Mouse (Mus musculus): ENCODE measurements around the gene Gm3625.
A peak's percentile ranks its signal among the peaks of the same experiment; 100 is the strongest.

Gene Gm3625

GRCm38 (mm10) chr12:4592541-4593165, at the start of gene Gm3625, which contains the start of gene Itsn2:
Gm3625 (minus strand) TSS chr12:4592927.
Itsn2 (plus strand) TSS chr12:4592638.
- DNase-seq (ENCODE audit: low spot score), result peak; percentile 54

- no peak for DNase-seq (ENCODE audit: low spot score)
Measured at GRCm38 (mm10) chr12:4640737-4641136, 48.0 kb upstream of the Gm3625 start.

GRCm38 (mm10) chr12:4638438-4638837, 45.7 kb upstream of the Gm3625 start:
- DNase-seq (ENCODE audit: low spot score), result no peak

- no peak for DNase-seq (ENCODE audit: low spot score)
Measured at GRCm38 (mm10) chr12:4632957-4633356, 40.2 kb upstream of the Gm3625 start.

- no peak for DNase-seq (ENCODE audit: low spot score)
Measured at GRCm38 (mm10) chr12:4624201-4624600, 31.5 kb upstream of the Gm3625 start.

GRCm38 (mm10) chr12:4614722-4615121, 22.0 kb upstream of the Gm3625 start:
- no peak for DNase-seq (ENCODE audit: low spot score)

GRCm38 (mm10) chr12:4606625-4607024, 13.9 kb upstream of the Gm3625 start:
- DNase-seq (ENCODE audit: low spot score), result no peak

- DNase-seq (ENCODE audit: low spot score), result no peak
Measured at GRCm38 (mm10) chr12:4599713-4600112, 7.0 kb upstream of the Gm3625 start.

GRCm38 (mm10) chr12:4598666-4599428, 6.1 kb upstream of the Gm3625 start:
- no peak for DNase-seq (ENCODE audit: low spot score)

- no peak for DNase-seq (ENCODE audit: low spot score)
Measured at GRCm38 (mm10) chr12:4595055-4595454, 2.3 kb upstream of the Gm3625 start.

GRCm38 (mm10) chr12:4593930-4594391, 1.2 kb upstream of the Gm3625 start:
- DNase-seq (ENCODE audit: low spot score), result no peak

- DNase-seq (ENCODE audit: low spot score), result peak; percentile 24
Measured at GRCm38 (mm10) chr12:4593166-4593929, 621 bp upstream of the Gm3625 start.

GRCm38 (mm10) chr12:4592025-4592424, 702 bp downstream of the Gm3625 start:
- no peak for DNase-seq (ENCODE audit: low spot score)

GRCm38 (mm10) chr12:4588603-4589002, 4.1 kb downstream of the Gm3625 start:
- DNase-seq (ENCODE audit: low spot score), result peak; percentile 27

GRCm38 (mm10) chr12:4587846-4588245, 4.9 kb downstream of the Gm3625 start:
- DNase-seq (ENCODE audit: low spot score), result no peak

GRCm38 (mm10) chr12:4582326-4582725, 10.4 kb downstream of the Gm3625 start:
- no peak for DNase-seq (ENCODE audit: low spot score)

GRCm38 (mm10) chr12:4574065-4574464, 18.7 kb downstream of the Gm3625 start:
- DNase-seq (ENCODE audit: low spot score), result no peak

GRCm38 (mm10) chr12:4571864-4572263, 20.9 kb downstream of the Gm3625 start:
- peak; percentile 37 for DNase-seq (ENCODE audit: low spot score)

GRCm38 (mm10) chr12:4558475-4559279, 34.0 kb downstream of the Gm3625 start:
- no peak for DNase-seq (ENCODE audit: low spot score)

- no peak for DNase-seq (ENCODE audit: low spot score)
Measured at GRCm38 (mm10) chr12:4558013-4558412, 34.7 kb downstream of the Gm3625 start.

- DNase-seq (ENCODE audit: low spot score), result no peak
Measured at GRCm38 (mm10) chr12:4557436-4557835, 35.3 kb downstream of the Gm3625 start.

- no peak for DNase-seq (ENCODE audit: low spot score)
Measured at GRCm38 (mm10) chr12:4556891-4557290, 35.8 kb downstream of the Gm3625 start.
